Mouse (Mus musculus): Measurements from ENCODE around the gene Mip.

- no peak for TF ChIP-seq CTCF (IDR thresholded peaks at IDR 0.05; ENCODE audit: low read depth, low read length)
- no peak for TF ChIP-seq EP300 (IDR thresholded peaks at IDR 0.05; ENCODE audit: insufficient read depth, low read depth, low read length)
- no peak for TF ChIP-seq POLR2A (IDR thresholded peaks at IDR 0.05; ENCODE audit: insufficient read depth, low read length)
These were observed 16.2 kb upstream of the Mip start for GRCm38 (mm10) chr10:128209311-128210009.
